Mouse (Mus musculus) adrenal gland, postnatal 36 days (tissue): ENCODE data around the gene Tnfrsf14. TPM values are rescaled to one million over a fixed set of nuclear protein-coding genes. Genes with fewer than 3 reads are reported as not detected.

ENCODE experiments used
- DNase-seq, 2 experiments: peaks; one replicate each; pipeline ENCODE4 v3.0.0; 2021; ENCODE audit warnings: mixed read lengths in 1 of 2
- total RNA-seq, 2 experiments: library from RNA; stranded (reverse); gene quantifications; 2 replicates each; pipeline ENCODE4 v1.2.3; 2021

Tnfrsf14 gene
- total RNA-seq, 2 experiments from 2014 or later: 6.7 to 7.2 TPM

GRCm38 (mm10) chr4:154880730-154881129, 47.6 kb downstream of the Tnfrsf14 start:
- DNase-seq: peak; percentile 21 to 44

GRCm38 (mm10) chr4:154877864-154878548, 50.4 kb downstream of the Tnfrsf14 start:
- DNase-seq: peak; percentile 94

- DNase-seq: no peak
These were observed 55.2 kb downstream of the Tnfrsf14 start for GRCm38 (mm10) chr4:154873186-154873585.

Other genes starting within 250 kb of the Tnfrsf14 start
- gene Ttc34, start 91.1 kb downstream of the Tnfrsf14 start, total RNA-seq: under 1 TPM in 1 of 2 experiments, not detected in 1; 0.16 TPM
- gene Mmel1, start 59.0 kb downstream of the Tnfrsf14 start, total RNA-seq: 1 to 10 TPM in 1 of 2 experiments, under 1 TPM in 1; 0.26 to 4.1 TPM
- gene Fam213b, start 29.4 kb downstream of the Tnfrsf14 start, total RNA-seq: 100 to 1,000 TPM in 1 of 2 experiments, 10 to 100 TPM in 1; 42.9 to 150 TPM
- gene Hes5, start 32.4 kb upstream of the Tnfrsf14 start, total RNA-seq: not detected
- gene Pank4, start 35.6 kb upstream of the Tnfrsf14 start, total RNA-seq: 10 to 100 TPM; 24.1 to 35.9 TPM
- under 1 TPM; 0.30 to 0.43 TPM for gene Plch2, start 128.2 kb upstream of the Tnfrsf14 start, total RNA-seq
- 10 to 100 TPM; 20.6 to 24.2 TPM for gene Pex10, start 138.5 kb upstream of the Tnfrsf14 start, total RNA-seq
- 100 to 1,000 TPM; 106 to 114 TPM for gene Rer1, start 157.8 kb upstream of the Tnfrsf14 start, total RNA-seq
- gene Morn1, start 158.0 kb upstream of the Tnfrsf14 start, total RNA-seq: 1 to 10 TPM; 7.7 to 7.9 TPM